In the genomic region with DNA sequence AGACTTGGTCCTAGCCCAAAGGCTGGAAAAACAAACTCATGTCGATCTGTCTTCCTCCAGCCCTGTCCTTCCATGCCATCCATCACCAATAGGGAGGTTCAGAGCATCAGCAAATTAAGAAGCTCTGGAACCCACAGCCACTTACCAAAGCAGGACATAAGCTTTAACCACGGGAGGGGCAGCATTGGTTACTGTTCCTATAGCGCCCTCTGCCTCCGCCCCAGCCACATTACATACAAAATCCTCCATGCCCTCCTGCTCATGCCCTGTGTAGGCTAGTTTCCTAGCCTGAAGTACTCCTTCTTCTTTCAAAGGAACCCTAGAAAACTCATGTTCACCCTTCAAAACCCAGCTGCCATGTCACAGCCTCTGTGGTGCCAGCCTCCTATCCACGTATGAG, we compare ENCODE assay signal across 9 mouse cellular contexts.
DNase-seq lines count a peak whose midpoint lies in the region; ATAC-seq and TF ChIP-seq lines count a peak whose summit lies in the region.
"Had no signal": no experiment of that assay in that cellular context is flagged by ENCODE, and none has a peak within 500 bp of the region (broad histone marks: within the 10 kb centered on the region; RNA-seq: fewer than 3 reads in every experiment).

No protein-coding gene starts in this region.

- H3K27ac ChIP-seq in heart, embryonic 12.5 days (ENCODE audit: poor library complexity, severe bottlenecking): no peak overlapping the region
- H3K27ac ChIP-seq in heart, postnatal 0 days (ENCODE audit: low read depth): no peak overlapping the region
- H3K27ac ChIP-seq in spleen, adult 2 months (ENCODE audit: insufficient read depth, low read length): no peak overlapping the region
- H3K27ac ChIP-seq: macrophage had no signal

- TF ChIP-seq EP300 in heart, postnatal 0 days (IDR thresholded peaks at IDR 0.05; ENCODE audit: low read depth): no peak

- peak; percentile 62 for TF ChIP-seq CTCF in heart, postnatal 0 days (IDR thresholded peaks at IDR 0.05; ENCODE audit: low read depth)
- peak; percentile 81; the same call in 1 of the 2 replicates for TF ChIP-seq CTCF in spleen, adult 2 months (IDR thresholded peaks at IDR 0.05; ENCODE audit: extremely low read depth, insufficient read depth, insufficient read length, insufficient replicate concordance)

- H3K4me2 ChIP-seq in heart, embryonic 12.5 days: no peak overlapping the region
- H3K4me2 ChIP-seq in heart, postnatal 0 days (ENCODE audit: low read depth, low read length): no peak overlapping the region

- no peaks in the 10 kb centered on the region for H3K9me3 ChIP-seq in heart, embryonic 12.5 days (replicated peaks)
- no peaks in the 10 kb centered on the region for H3K9me3 ChIP-seq in heart, postnatal 0 days (replicated peaks; ENCODE audit: control insufficient read depth, low read length)

- H3K9ac ChIP-seq in heart, embryonic 12.5 days: no peak overlapping the region
- H3K9ac ChIP-seq in heart, postnatal 0 days (replicated peaks; ENCODE audit: low read depth, low read length): no peak overlapping the region

- no peak for TF ChIP-seq POLR2A in spleen, adult 2 months (IDR thresholded peaks at IDR 0.05; ENCODE audit: low read depth, low read length)

- no peak overlapping the region for H3K4me3 ChIP-seq in heart, embryonic 12.5 days
- no peak overlapping the region for H3K4me3 ChIP-seq in heart, postnatal 0 days (ENCODE audit: low read depth, low read length)
- H3K4me3 ChIP-seq in spleen, adult 2 months (ENCODE audit: extremely low read depth, insufficient read depth, insufficient read length): no peak overlapping the region

- peak; percentile 62 to 70 for DNase-seq in heart, adult 18-20 months
- DNase-seq in T-cell, adult 2 months (ENCODE audit: low spot score): peak; percentile 53
- peak; percentile 46 to 62 for DNase-seq in cerebellum, postnatal 4 days (ENCODE audit: low spot score in 2 of 2)
- peak; percentile 12 for DNase-seq in heart, postnatal 0 days (ENCODE audit: low spot score)
- peak; percentile 49 to 65 for DNase-seq in layer of hippocampus, postnatal 14 days (ENCODE audit: low spot score in 2 of 2)
- DNase-seq in lung, postnatal 14 days: peak; percentile 71
- DNase-seq in spleen, adult 2 months (ENCODE audit: low read depth in 1 of 2, low spot score in 2 of 2): peak; percentile 32 to 72

- H3K27me3 ChIP-seq in heart, embryonic 12.5 days (replicated peaks): peaks cover 14% of the 10 kb centered on the region
- no peaks in the 10 kb centered on the region for H3K27me3 ChIP-seq in heart, postnatal 0 days (ENCODE audit: control insufficient read depth, insufficient read depth, low read length)
- H3K27me3 ChIP-seq in spleen, adult 2 months (ENCODE audit: control insufficient read depth, insufficient read depth, low read length): no peaks in the 10 kb centered on the region

- H3K4me1 ChIP-seq in heart, embryonic 12.5 days (replicated peaks): no peaks in the 10 kb centered on the region
- no peaks in the 10 kb centered on the region for H3K4me1 ChIP-seq in heart, postnatal 0 days (ENCODE audit: control insufficient read depth, insufficient read depth)
- no peaks in the 10 kb centered on the region for H3K4me1 ChIP-seq in spleen, adult 2 months (ENCODE audit: control insufficient read depth, insufficient read depth, insufficient read length)

- H3K36me3 ChIP-seq in heart, embryonic 12.5 days: no peaks in the 10 kb centered on the region
- H3K36me3 ChIP-seq in heart, postnatal 0 days (replicated peaks; ENCODE audit: control insufficient read depth, insufficient read depth, low read length): no peaks in the 10 kb centered on the region
- H3K36me3 ChIP-seq in spleen, adult 2 months (ENCODE audit: control insufficient read depth, insufficient read depth, low read length): no peaks in the 10 kb centered on the region

- ATAC-seq in heart, embryonic 12.5 days (ENCODE audit: insufficient number of reproducible peaks, low FRiP score): no peak
- no peak for ATAC-seq in heart, postnatal 0 days (ENCODE audit: insufficient read depth, low read depth)

- WGBS in heart, embryonic 12.5 days: 21% methylated on average over 5 of the region's 5 CpGs
- 18% methylated on average over 5 of the region's 5 CpGs for WGBS in heart, postnatal 0 days
- 16% methylated on average over 5 of the region's 5 CpGs for whole genome bisulfite sequencing in spleen, adult 2 months

Comparison
In these comparisons a context has a peak if more than half of its experiments do, and no peak if none do; other contexts are left out.
1. DNase-seq: peak in every context shown above with its lines; median percentile 71 in lung, postnatal 14 days; 66 in heart, adult 18-20 months; 57 in layer of hippocampus, postnatal 14 days; 54 in cerebellum, postnatal 4 days; 53 in T-cell, adult 2 months; 52 in spleen, adult 2 months; 12 in heart, postnatal 0 days.